Mouse (Mus musculus) gastrocnemius, adult 8-10 months (tissue): ENCODE data around the gene Tppp. TPM values are rescaled to one million over a fixed set of nuclear protein-coding genes. Genes with fewer than 3 reads are reported as not detected.

ENCODE experiments used
- total RNA-seq, 4 experiments: library from RNA; stranded (reverse); gene quantifications; 2 replicates each; pipeline ENCODE4 v1.2.4; 2022

The Tppp gene
- total RNA-seq, 4 experiments from 2014 or later, result 5.5 to 8.8 (median 6.9) TPM

Other genes starting within 250 kb of the Tppp start
- gene Nkd2, start 161.8 kb upstream of the Tppp start, total RNA-seq, result 1 to 10 TPM in 3 of 4 experiments, under 1 TPM in 1; 0.97 to 1.7 (median 1.4) TPM
- under 1 TPM in 1 of 4 experiments, not detected in 3; 0.16 TPM for gene Trip13, start 71.6 kb upstream of the Tppp start, total RNA-seq
- 1 to 10 TPM; 5.4 to 8.6 (median 8.1) TPM for gene Brd9, start 71.6 kb upstream of the Tppp start, total RNA-seq
- not detected for gene Zdhhc11, start 45.6 kb upstream of the Tppp start, total RNA-seq
- under 1 TPM in 3 of 4 experiments, not detected in 1; 0.12 to 0.48 (median 0.34) TPM for gene Cep72, start 52.9 kb downstream of the Tppp start, total RNA-seq
- under 1 TPM in 2 of 4 experiments, not detected in 2; 0.07 to 0.11 TPM for gene Slc9a3, start 112.0 kb downstream of the Tppp start, total RNA-seq
- 10 to 100 TPM; 27.8 to 36.4 (median 35.1) TPM for gene Exoc3, start 199.3 kb downstream of the Tppp start, total RNA-seq